Mouse (Mus musculus) heart, embryonic 14.5 days (tissue): ENCODE results near the gene Wap. TPM values are rescaled to one million over a fixed set of nuclear protein-coding genes. Genes with fewer than 3 reads are reported as not detected.

Source experiments
- ATAC-seq: fragments of 200-750 bp; cut with Nextera tagmentation; 2 replicates; pipeline ENCODE4 v1.8.0; 2017; ENCODE audit warnings: low read depth, moderate TSS enrichment; ENCODE audit not compliant: insufficient number of reproducible peaks, insufficient read depth, low FRiP score
- H3K27ac ChIP-seq, 2 experiments: fragments of 200-500 bp in 1 of 2; fragments of 300-500 bp in 1 of 2; sonication (generic) in 1 of 2; replicated peaks in 1 of 2; 2 replicates each; pipeline ENCODE4 v1.5.1; 2012 to 2014; ENCODE audit warnings: low read depth in 2 of 2, low read length in 2 of 2, control low read depth in 1 of 2, mild to moderate bottlenecking in 1 of 2, mixed read lengths in 1 of 2; ENCODE audit not compliant: control insufficient read depth in 1 of 2, insufficient read depth in 1 of 2
- H3K27me3 ChIP-seq: fragments of 300-500 bp; sonication (generic); 2 replicates; pipeline ENCODE4 v1.6.1; 2014; ENCODE audit warnings: mild to moderate bottlenecking, low read length, control low read depth; ENCODE audit not compliant: control insufficient read depth, insufficient read depth
- H3K36me3 ChIP-seq: fragments of 300-500 bp; sonication (generic); 2 replicates; pipeline ENCODE4 v1.6.1; 2014; ENCODE audit warnings: mild to moderate bottlenecking, control low read depth, low read length, mixed read lengths; ENCODE audit not compliant: control insufficient read depth, insufficient read depth
- H3K4me1 ChIP-seq, 2 experiments: fragments of 200-500 bp in 1 of 2; fragments of 300-500 bp in 1 of 2; sonication (generic) in 1 of 2; 2 replicates each; pipeline ENCODE4 v1.6.1; 2012 to 2014; ENCODE audit warnings: low read length in 2 of 2, control low read depth in 1 of 2, mixed read lengths in 1 of 2; ENCODE audit not compliant: control insufficient read depth in 2 of 2, insufficient read depth in 2 of 2
- H3K4me2 ChIP-seq: fragments of 300-500 bp; sonication (generic); 2 replicates; pipeline ENCODE4 v1.6.1; 2014; ENCODE audit warnings: mild to moderate bottlenecking, low read length
- H3K4me3 ChIP-seq, 2 experiments: fragments of 200-500 bp in 1 of 2; fragments of 300-500 bp in 1 of 2; sonication (generic) in 1 of 2; 2 replicates each; pipeline ENCODE4 v1.5.1; 2012 to 2014; ENCODE audit warnings: low read length in 2 of 2, mild to moderate bottlenecking in 2 of 2, control low read depth in 1 of 2, low read depth in 1 of 2, moderate library complexity in 1 of 2; ENCODE audit not compliant: control insufficient read depth in 1 of 2, insufficient read depth in 1 of 2
- H3K9ac ChIP-seq: fragments of 300-500 bp; sonication (generic); 2 replicates; pipeline ENCODE4 v1.6.1; 2014; ENCODE audit warnings: mild to moderate bottlenecking, low read length
- H3K9me3 ChIP-seq: fragments of 300-500 bp; sonication (generic); 2 replicates; pipeline ENCODE4 v1.6.1; 2016; ENCODE audit warnings: low read length, control low read depth; ENCODE audit not compliant: control insufficient read depth
- WGBS: fragments of 180-500 bp; shearing (Covaris S2); extraction: QIAGEN DNeasy Blood & Tissue Kit; methylation state at CpG from one replicate; pipeline ENCODE4 v1.1.7; 2014; 5-methylcytosine and 5-hydroxymethylcytosine counted together
- polyA plus RNA-seq: library from polyadenylated mRNA; unstranded; fragments of >200 nt; fragmentation: Nextera tagmentation; extraction: Ambion mirVana; gene quantifications from 2 replicates; pipeline ENCODE4 v1.2.1, GENCODE M21; 2014

The Wap gene
- polyA plus RNA-seq, 1 experiment from 2014 or later, result not detected

- H3K4me2 ChIP-seq, result no peak overlapping the region
- ATAC-seq, result no peak
Measured at GRCm38 (mm10) chr11:6674701-6675100, 36.3 kb upstream of the Wap start.

DNA sequence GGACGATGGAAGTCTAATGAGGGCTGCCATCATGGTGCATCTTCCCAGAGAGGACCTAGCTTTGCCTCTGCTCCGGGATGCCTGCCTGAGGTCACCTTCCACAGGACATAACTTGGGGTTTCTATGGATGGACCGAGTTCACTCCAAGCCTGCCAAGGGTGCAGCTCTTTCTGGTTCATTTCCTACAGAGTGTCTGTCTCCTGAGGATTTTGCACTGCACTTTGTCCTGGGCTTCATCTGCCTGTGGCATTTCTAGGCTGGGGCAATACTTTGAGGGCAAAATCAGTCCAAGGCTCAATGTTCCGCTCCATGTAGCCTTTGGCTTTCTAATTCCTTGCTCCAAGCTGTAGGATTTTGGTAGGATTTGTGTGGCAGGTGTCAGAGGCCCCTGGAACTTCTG, 32.4 kb upstream of the Wap start:
- ATAC-seq, result no peak
- H3K27ac ChIP-seq, result no peak overlapping the region
- no peak overlapping the region for H3K4me2 ChIP-seq
- WGBS, result 82% methylated on average over 4 of the region's 4 CpGs
- H3K9ac ChIP-seq, result no peak overlapping the region
- 0 out of 2 replicates have a peak, but pooled peaks cover 4% of the 10 kb centered on the region for H3K9me3 ChIP-seq
- H3K4me3 ChIP-seq, result no peak overlapping the region
- H3K27me3 ChIP-seq, result no peaks in the 10 kb centered on the region
- H3K4me1 ChIP-seq, result peaks cover 0 to 2% of the 10 kb centered on the region in 2 experiments; a peak in 1 of 4 replicates
- no peaks in the 10 kb centered on the region for H3K36me3 ChIP-seq

More at GRCm38 (mm10) chr11:6674701-6675100, 36.3 kb upstream of the Wap start:
- Histone ChIP-seq H3K4me1 (peaks cover 0 to 2% of the 10 kb centered on the region in 2 experiments; a peak in 1 of 4 replicates), H3K27me3 (no peaks in the 10 kb centered on the region), H3K36me3 (no peaks in the 10 kb centered on the region), H3K9ac (no peak overlapping the region), H3K27ac (no peak overlapping the region), H3K9me3 (no peaks in the 10 kb centered on the region), H3K4me3 (no peak overlapping the region)
- WGBS, result 81% methylated on average over 9 of the region's 9 CpGs

GRCm38 (mm10) chr11:6670044-6670443, 31.6 kb upstream of the Wap start:
- 59% methylated on average over 2 of the region's 2 CpGs for WGBS
- H3K9ac ChIP-seq, result no peak overlapping the region
- no peaks in the 10 kb centered on the region for H3K4me1 ChIP-seq
- no peak for ATAC-seq
- no peak overlapping the region for H3K4me3 ChIP-seq
- H3K36me3 ChIP-seq, result no peaks in the 10 kb centered on the region
- H3K9me3 ChIP-seq, result 0 out of 2 replicates have a peak, but pooled peaks cover 4% of the 10 kb centered on the region
- H3K27me3 ChIP-seq, result no peaks in the 10 kb centered on the region
- H3K27ac ChIP-seq, result no peak overlapping the region
- H3K4me2 ChIP-seq, result no peak overlapping the region

DNA sequence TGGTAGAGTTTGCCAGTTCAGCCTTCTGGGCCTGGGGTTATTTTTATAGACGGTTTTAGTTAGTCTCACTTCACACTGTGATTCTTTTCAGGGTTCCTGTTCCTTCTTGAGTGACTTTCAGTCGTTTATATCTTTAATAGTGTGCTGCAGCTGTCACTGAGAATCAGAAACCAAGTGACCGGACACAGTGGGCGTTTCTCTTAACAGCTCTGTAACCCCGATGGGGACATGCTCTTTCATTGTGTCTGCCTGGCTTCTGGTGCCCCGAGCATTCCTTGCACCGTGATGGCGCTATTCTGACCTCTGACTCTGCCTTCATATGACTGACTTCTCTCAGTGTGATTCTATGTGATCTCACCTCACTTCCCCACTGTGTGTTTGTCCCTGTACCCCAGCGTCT, 30.6 kb upstream of the Wap start:
- H3K36me3 ChIP-seq, result no peaks in the 10 kb centered on the region
- no peak overlapping the region for H3K9ac ChIP-seq
- no peak for ATAC-seq
- H3K9me3 ChIP-seq, result 0 out of 2 replicates have a peak, but pooled peaks cover 4% of the 10 kb centered on the region
- no peak overlapping the region for H3K27ac ChIP-seq
- 55% methylated on average over 9 of the region's 9 CpGs for WGBS
- H3K4me3 ChIP-seq, result no peak overlapping the region
- no peaks in the 10 kb centered on the region for H3K27me3 ChIP-seq
- no peaks in the 10 kb centered on the region for H3K4me1 ChIP-seq
- no peak overlapping the region for H3K4me2 ChIP-seq

GRCm38 (mm10) chr11:6666634-6667033, 28.2 kb upstream of the Wap start:
- Histone ChIP-seq H3K36me3 (no peaks in the 10 kb centered on the region), H3K9me3 (0 out of 2 replicates have a peak, but pooled peaks cover 4% of the 10 kb centered on the region), H3K4me1 (no peaks in the 10 kb centered on the region), H3K27me3 (no peaks in the 10 kb centered on the region), H3K9ac (no peak overlapping the region), H3K4me3 (no peak overlapping the region), H3K27ac (no peak overlapping the region), H3K4me2 (no peak overlapping the region)
- ATAC-seq, result no peak
- 71% methylated on average over 2 of the region's 2 CpGs for WGBS

- no peak overlapping the region for H3K4me3 ChIP-seq
- no peak overlapping the region for H3K27ac ChIP-seq
- WGBS, result 78% methylated on average over 14 of the region's 14 CpGs
- H3K4me1 ChIP-seq, result peaks cover 0 to 2% of the 10 kb centered on the region in 2 experiments; a peak in 2 of 4 replicates
- no peak overlapping the region for H3K9ac ChIP-seq
- no peaks in the 10 kb centered on the region for H3K36me3 ChIP-seq
- H3K27me3 ChIP-seq, result peaks cover 4% of the 10 kb centered on the region; the same call in 1 of the 2 replicates
- H3K4me2 ChIP-seq, result no peak overlapping the region
- H3K9me3 ChIP-seq, result no peaks in the 10 kb centered on the region
- ATAC-seq, result no peak
Measured at GRCm38 (mm10) chr11:6661206-6661605, 22.8 kb upstream of the Wap start.

DNA sequence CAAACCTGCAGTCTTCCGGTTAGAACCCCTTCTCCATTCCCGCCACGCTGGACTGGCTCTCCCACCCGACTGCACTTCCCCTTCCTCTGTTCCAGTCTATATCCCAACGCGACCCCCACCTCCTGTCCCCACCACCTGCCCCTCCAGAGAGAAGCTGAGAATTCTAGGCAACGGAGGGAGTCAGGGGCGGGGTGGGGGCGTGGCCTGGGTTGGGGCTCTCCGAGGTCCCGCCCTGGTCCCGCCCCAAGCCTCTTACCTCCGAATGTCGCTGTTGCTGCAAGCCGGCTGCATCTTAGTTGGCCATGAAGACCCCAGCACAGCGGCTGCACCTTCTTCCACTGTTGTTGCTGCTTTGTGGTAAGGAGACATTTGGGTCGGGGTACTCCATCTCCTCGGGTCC, 19.8 kb upstream of the Wap start, which contains the start of gene Ramp3:
TSS of gene Ramp3 (plus strand) at position 251 of the 400 bp plus-strand sequence.
- ATAC-seq, result peak; percentile 32; the same call in 1 of the 2 replicates
- Histone ChIP-seq H3K36me3 (no peaks in the 10 kb centered on the region), H3K9me3 (no peaks in the 10 kb centered on the region), H3K4me1 (peaks cover 0 to 2% of the 10 kb centered on the region in 2 experiments; a peak in 2 of 4 replicates), H3K4me2 (peak within 1 kb of the TSS; percentile 79), H3K4me3 (peak within 1 kb of the TSS; percentile 40 to 47), H3K9ac (peak within 1 kb of the TSS; percentile 54; the same call in 1 of the 2 replicates), H3K27me3 (peaks cover 13% of the 10 kb centered on the region; the same call in 1 of the 2 replicates), H3K27ac (no peak within 1 kb of the TSS)
- 0% methylated on average over 18 of the region's 18 CpGs for WGBS

GRCm38 (mm10) chr11:6654903-6655302, 16.5 kb upstream of the Wap start:
- no peak overlapping the region for H3K4me3 ChIP-seq
- WGBS, result 2% methylated on average over 2 of the region's 2 CpGs
- H3K36me3 ChIP-seq, result no peaks in the 10 kb centered on the region
- H3K27me3 ChIP-seq, result peaks cover 13% of the 10 kb centered on the region; the same call in 1 of the 2 replicates
- H3K27ac ChIP-seq, result no peak overlapping the region
- no peak overlapping the region for H3K9ac ChIP-seq
- no peaks in the 10 kb centered on the region for H3K9me3 ChIP-seq
- H3K4me2 ChIP-seq, result no peak overlapping the region
- H3K4me1 ChIP-seq, result peaks cover 0 to 2% of the 10 kb centered on the region in 2 experiments; a peak in 2 of 4 replicates
- ATAC-seq, result no peak
